Mouse (Mus musculus) ES-E14 (cell line): ENCODE measurements at regions not wholly inside any gene's neighbourhood (a gene's known extent, or its start where the extent isn't known, plus 50 kb on each side); places are given as distances from the start of the nearest gene placed in this dataset.

Experiments used
- CHD2 ChIP-seq: IDR thresholded peaks from 2 replicates; pipeline ENCODE4 v1.6.1; 2014; ENCODE audit warnings: mild to moderate bottlenecking, low read depth, low read length, inconsistent platforms
- HCFC1 ChIP-seq: IDR thresholded peaks from 2 replicates; pipeline ENCODE4 v1.6.1; 2012; ENCODE audit warnings: low read length, inconsistent platforms, borderline replicate concordance; ENCODE audit not compliant: insufficient read depth
- MAFK ChIP-seq: IDR thresholded peaks from 2 replicates; pipeline ENCODE4 v1.6.1; 2014; ENCODE audit warnings: mild to moderate bottlenecking, low read depth, low read length, inconsistent platforms; ENCODE audit not compliant: insufficient read depth
- ZC3H11A ChIP-seq: IDR thresholded peaks from 2 replicates; pipeline ENCODE4 v1.6.1; 2012; ENCODE audit warnings: low read depth, mild to moderate bottlenecking, inconsistent platforms, low read length, borderline replicate concordance

- TF ChIP-seq CHD2 (no peak), ZC3H11A (no peak), MAFK (no peak), HCFC1 (no peak)
Observed at GRCm38 (mm10) chr6:71074789-71075191, 69.4 kb downstream of the Thnsl2 start.
